Mouse (Mus musculus): ENCODE measurements around the gene March8.

DNA sequence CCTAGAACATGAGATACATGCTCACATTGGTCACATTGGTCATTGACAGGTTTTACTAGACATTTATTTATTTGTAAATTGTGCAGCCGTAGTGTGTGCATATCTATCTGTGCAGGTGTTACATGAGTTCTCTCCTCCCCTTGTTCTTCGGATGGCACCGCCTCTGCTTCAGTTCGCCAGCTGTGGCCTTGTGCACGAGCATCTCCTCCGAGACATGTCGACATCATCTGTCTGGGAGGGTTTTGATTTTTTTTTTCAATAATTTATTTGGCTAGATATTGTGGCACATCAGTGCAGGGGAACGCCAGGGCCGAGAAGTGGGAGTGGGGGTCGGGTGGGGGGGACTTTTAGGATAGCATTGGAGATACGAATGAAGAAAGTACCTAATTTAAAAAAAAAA is 30.1 kb downstream of the March8 start:
- no peak for TF ChIP-seq POLR2A (IDR thresholded peaks at IDR 0.05; ENCODE audit: borderline replicate concordance, extremely low read depth, insufficient read depth, insufficient read length, poor library complexity, severe bottlenecking)
- TF ChIP-seq CTCF (IDR thresholded peaks at IDR 0.05; ENCODE audit: borderline replicate concordance, extremely low read depth, insufficient read depth, insufficient read length): no peak

All from brain, embryonic 14.5 days (tissue).